Mouse (Mus musculus) G1E (cell line): Measurements from ENCODE around the gene Atp9a. TPM values are rescaled to one million over a fixed set of nuclear protein-coding genes. Genes with fewer than 3 reads are reported as not detected.

ENCODE experiments used
- ATAC-seq: 2 replicates; pipeline ENCODE4 v1.8.0; 2016; ENCODE audit warnings: mild to moderate bottlenecking; ENCODE audit not compliant: insufficient number of reproducible peaks, poor library complexity, low FRiP score, severe bottlenecking; ENCODE audit errors: extremely low read depth
- DNase-seq: peaks from one replicate; pipeline ENCODE4 v3.0.0; 2012; ENCODE audit warnings: low spot score
- H3K27me3 ChIP-seq: 2 replicates; pipeline ENCODE4 v1.6.1; 2012; ENCODE audit warnings: mild to moderate bottlenecking, low read length, inconsistent platforms; ENCODE audit not compliant: insufficient read depth
- H3K36me3 ChIP-seq: replicated peaks from 2 replicates; pipeline ENCODE3; 2012; ENCODE audit warnings: mild to moderate bottlenecking, inconsistent platforms
- H3K4me1 ChIP-seq: 2 replicates; pipeline ENCODE4 v1.6.1; 2012; ENCODE audit warnings: low read depth, low read length, inconsistent platforms, mixed read lengths; ENCODE audit not compliant: insufficient read depth
- H3K4me3 ChIP-seq: 2 replicates; pipeline ENCODE4 v1.5.1; 2012; ENCODE audit warnings: low read depth, mild to moderate bottlenecking, inconsistent platforms, low read length, moderate library complexity, mixed read lengths
- H3K9me3 ChIP-seq: replicated peaks from 2 replicates; pipeline ENCODE4 v1.6.1; 2012; ENCODE audit warnings: inconsistent platforms
- CTCF ChIP-seq: IDR thresholded peaks from 2 replicates; pipeline ENCODE4 v1.5.1; 2012; ENCODE audit warnings: low read depth, low read length, inconsistent platforms, mixed read lengths
- GATA1 ChIP-seq: IDR thresholded peaks from 2 replicates; pipeline ENCODE4 v1.6.1; 2012; ENCODE audit warnings: borderline replicate concordance, low read length, inconsistent platforms, mixed read lengths
- GATA2 ChIP-seq: IDR thresholded peaks from 2 replicates; pipeline ENCODE4 v1.6.1; 2012; ENCODE audit warnings: low read depth, low read length, inconsistent platforms, borderline replicate concordance
- POLR2AphosphoS5 ChIP-seq: IDR thresholded peaks from 2 replicates; pipeline ENCODE4 v1.6.1; 2012; ENCODE audit warnings: low read depth, low read length, inconsistent platforms; ENCODE audit not compliant: insufficient replicate concordance
- TAL1 ChIP-seq: conservative IDR thresholded peaks from 2 replicates; pipeline ENCODE4 v1.6.1; 2012; ENCODE audit warnings: low read depth, low read length, inconsistent platforms, mixed read lengths
- polyA plus RNA-seq: library from polyadenylated mRNA; stranded (reverse); fragments of >175 nt; gene quantifications from 2 replicates; pipeline ENCODE4 v1.2.3, GENCODE M21; 2012
- total RNA-seq, 2 experiments: library from RNA; stranded (forward) in 1 of 2; stranded (reverse) in 1 of 2; fragments of 200-1000 nt in 1 of 2; fragments of >200 nt in 1 of 2; fragmentation: Nextera tagmentation in 1 of 2; gene quantifications; 2 replicates each; pipeline ENCODE4 v1.2.3; 2014 to 2017

The Atp9a gene
- total and polyA plus RNA-seq, 3 experiments: not detected

- DNase-seq (no peak), ATAC-seq (no peak)
- Histone ChIP-seq H3K9me3 (peaks cover 80% of the 10 kb centered on the region), H3K27me3 (no peaks in the 10 kb centered on the region), H3K36me3 (no peaks in the 10 kb centered on the region), H3K4me1 (no peaks in the 10 kb centered on the region), H3K4me3 (no peak overlapping the region)
- TF ChIP-seq GATA2 (no peak), POLR2AphosphoS5 (no peak), GATA1 (no peak), CTCF (no peak), TAL1 (no peak)
Measured at GRCm38 (mm10) chr2:168682721-168683120, 59.5 kb downstream of the Atp9a start.

DNA sequence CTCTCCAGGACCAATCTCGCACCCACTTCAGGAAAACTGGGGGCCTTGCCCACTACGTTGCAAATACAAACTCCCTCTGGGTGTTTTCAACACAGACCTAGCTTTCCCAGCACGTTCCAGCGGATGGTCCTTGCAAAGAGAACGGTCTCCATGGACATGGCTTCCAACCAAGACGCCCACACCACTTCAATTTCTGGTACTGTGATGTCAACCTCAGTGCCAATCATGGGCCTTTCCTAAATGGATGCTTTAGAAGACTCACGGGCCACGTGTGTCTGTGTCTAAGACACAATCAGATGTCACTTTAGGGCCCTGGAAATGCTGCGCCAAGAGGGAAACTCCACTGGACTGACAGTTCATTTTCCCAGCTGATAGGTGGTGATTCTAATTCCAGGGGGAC lies 60.7 kb downstream of the Atp9a start:
- Histone ChIP-seq H3K36me3 (no peaks in the 10 kb centered on the region), H3K4me3 (no peak overlapping the region), H3K9me3 (peaks cover 80% of the 10 kb centered on the region), H3K27me3 (no peaks in the 10 kb centered on the region), H3K4me1 (no peaks in the 10 kb centered on the region)
- ATAC-seq: no peak
- DNase-seq: no peak
- TF ChIP-seq GATA2 (no peak), GATA1 (no peak), POLR2AphosphoS5 (no peak), CTCF (no peak), TAL1 (no peak)

DNA sequence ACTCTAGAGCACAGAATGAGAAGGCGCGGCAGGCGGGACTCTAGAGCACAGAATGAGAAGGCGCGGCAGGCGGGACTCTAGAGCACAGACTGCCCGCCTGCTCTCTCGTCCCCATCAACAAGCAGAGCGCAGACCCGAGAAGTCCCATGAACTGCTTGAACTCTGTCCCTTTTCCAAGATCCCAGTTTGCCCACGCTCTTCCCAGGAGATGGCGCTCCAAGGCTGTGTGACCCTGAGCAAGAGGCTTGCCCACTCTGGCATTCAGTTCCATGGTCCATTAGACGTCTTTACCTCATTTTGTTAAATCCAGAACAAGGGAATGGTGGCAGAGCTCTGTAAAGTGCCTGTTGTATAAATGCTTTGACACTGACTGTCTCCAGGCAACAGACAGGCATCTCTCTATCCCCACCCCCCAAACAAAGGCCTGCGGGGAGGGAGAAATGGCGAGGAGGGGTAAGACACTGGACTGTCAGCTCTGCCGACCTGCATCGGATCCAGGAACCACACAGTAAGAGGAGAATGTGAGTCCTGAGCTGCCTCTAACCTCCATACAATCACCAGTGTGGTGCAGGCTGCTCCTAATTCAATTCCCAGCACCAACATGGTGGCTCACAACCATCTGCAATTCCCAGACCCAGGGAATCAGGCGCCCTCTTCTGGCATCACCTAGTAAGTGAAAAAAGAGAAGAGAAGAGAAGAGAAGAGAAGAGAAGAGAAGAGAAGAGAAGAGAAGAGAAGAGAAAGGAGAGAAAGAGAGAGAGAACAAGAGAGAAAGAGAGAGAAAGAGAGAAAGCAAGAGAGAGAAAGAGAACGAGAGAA lies 62.6 kb downstream of the Atp9a start:
- no peaks in the 10 kb centered on the region for H3K36me3 ChIP-seq
- no peaks in the 10 kb centered on the region for H3K27me3 ChIP-seq
- no peaks in the 10 kb centered on the region for H3K4me1 ChIP-seq
- DNase-seq (no peak), ATAC-seq (no peak)
- H3K4me3 ChIP-seq: no peak overlapping the region; the same call in 1 of the 2 replicates
- TF ChIP-seq GATA1 (no peak), CTCF (no peak), TAL1 (no peak), GATA2 (no peak), POLR2AphosphoS5 (no peak)
- H3K9me3 ChIP-seq: peaks cover 84% of the 10 kb centered on the region

DNA sequence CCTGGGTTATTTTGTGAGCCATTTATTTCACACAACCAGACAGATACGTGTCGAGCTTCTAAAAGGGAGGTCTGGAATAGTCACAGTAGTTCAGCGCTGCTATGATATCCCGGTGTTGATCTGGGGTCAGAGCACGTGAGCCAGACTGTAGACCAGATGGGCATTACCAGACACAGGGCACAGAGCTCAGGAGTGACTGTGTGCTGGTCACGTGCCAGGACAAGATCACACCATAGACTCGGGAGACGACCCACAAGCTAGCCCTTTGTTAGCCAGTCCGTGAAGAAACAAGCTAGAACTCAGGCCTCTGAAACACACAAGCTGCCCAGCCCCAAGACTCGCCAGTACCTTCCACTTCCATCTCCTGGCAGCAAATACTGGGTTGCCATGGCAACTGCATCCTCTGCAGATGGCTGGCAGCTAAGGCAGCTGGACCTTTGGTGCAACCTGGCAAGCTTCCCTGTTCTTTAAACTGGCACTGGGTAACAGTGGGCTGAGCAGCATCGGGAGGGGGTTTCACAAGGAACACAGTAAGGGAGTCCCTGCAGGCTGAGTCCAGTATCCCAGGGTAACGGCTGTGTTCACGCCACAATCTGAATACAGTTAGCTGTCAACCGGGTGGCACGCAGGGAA lies 63.4 kb downstream of the Atp9a start:
- DNase-seq (no peak), ATAC-seq (no peak)
- H3K36me3 ChIP-seq: no peaks in the 10 kb centered on the region
- no peaks in the 10 kb centered on the region for H3K4me1 ChIP-seq
- no peak for TF ChIP-seq POLR2AphosphoS5
- TF ChIP-seq GATA2: no peak
- TF ChIP-seq CTCF: no peak
- no peak for TF ChIP-seq TAL1
- TF ChIP-seq GATA1: no peak
- H3K4me3 ChIP-seq: no peak overlapping the region
- H3K27me3 ChIP-seq: no peaks in the 10 kb centered on the region
- peaks cover 84% of the 10 kb centered on the region for H3K9me3 ChIP-seq

DNA sequence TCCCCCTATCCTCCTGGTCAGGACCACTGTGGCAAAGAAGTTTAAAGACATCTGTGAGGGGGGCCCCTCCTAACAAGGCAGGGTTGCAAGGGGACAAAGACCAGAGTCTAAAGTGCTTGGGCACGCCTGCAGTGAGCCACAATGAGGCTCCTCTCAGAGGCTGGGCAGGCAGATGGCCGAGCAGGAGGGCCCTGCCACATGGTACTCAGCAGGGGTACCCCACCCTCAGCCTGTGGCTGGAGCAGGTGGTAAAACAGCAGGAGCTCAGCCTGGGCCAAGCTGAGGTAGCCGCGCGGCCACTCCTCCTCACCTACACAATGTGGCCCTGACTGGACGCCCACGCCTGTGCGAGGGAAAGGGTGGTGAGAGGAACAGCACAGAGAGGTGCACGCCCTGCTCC lies 64.6 kb downstream of the Atp9a start:
- H3K36me3 ChIP-seq: no peaks in the 10 kb centered on the region
- H3K4me3 ChIP-seq: peak overlapping the region; percentile 44; the same call in 1 of the 2 replicates
- ATAC-seq (no peak), DNase-seq (no peak)
- peaks cover 89% of the 10 kb centered on the region for H3K9me3 ChIP-seq
- TF ChIP-seq TAL1: no peak
- H3K27me3 ChIP-seq: no peaks in the 10 kb centered on the region
- no peaks in the 10 kb centered on the region for H3K4me1 ChIP-seq

- no peak for ATAC-seq
- DNase-seq: no peak
- H3K27me3 ChIP-seq: no peaks in the 10 kb centered on the region; the same call in 1 of the 2 replicates
- H3K36me3 ChIP-seq: no peaks in the 10 kb centered on the region
- H3K4me1 ChIP-seq: no peaks in the 10 kb centered on the region
- TF ChIP-seq CTCF (no peak), POLR2AphosphoS5 (no peak), GATA2 (no peak), TAL1 (no peak), GATA1 (no peak)
- H3K4me3 ChIP-seq: no peak overlapping the region
- peaks cover 87% of the 10 kb centered on the region for H3K9me3 ChIP-seq
Measured at GRCm38 (mm10) chr2:168671724-168672123, 70.5 kb downstream of the Atp9a start.
